Mouse (Mus musculus) lung, postnatal 36 days (tissue): Measurements from ENCODE around the gene Clp1.

ENCODE experiments used
- DNase-seq: peaks from one replicate; pipeline ENCODE4 v3.0.0; 2022; ENCODE audit warnings: mixed read lengths

Gene Clp1

GRCm38 (mm10) chr2:84727172-84727858 is at the start of gene Clp1:
TSS of gene Clp1 (minus strand) at chr2:84727350.
- DNase-seq, result peak; percentile 99

DNA sequence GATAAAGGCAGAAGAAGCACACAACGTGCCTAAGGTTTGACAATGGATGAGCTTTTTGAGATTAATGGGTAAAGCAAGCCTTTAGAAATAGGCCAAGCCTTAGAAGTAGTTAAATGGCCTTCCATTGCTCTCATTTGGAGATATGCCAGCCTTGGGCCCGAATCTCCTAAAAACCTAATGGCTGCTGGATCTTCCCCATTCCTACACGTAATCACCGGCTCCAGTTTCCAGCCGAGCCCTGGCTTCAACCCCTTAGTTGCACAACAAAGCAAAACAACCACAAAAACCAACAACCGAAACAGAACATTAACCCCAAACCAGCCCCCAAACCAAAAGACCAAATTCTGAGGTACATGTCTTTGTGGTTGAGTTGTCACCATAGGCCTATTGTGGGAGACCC is 48.5 kb upstream of the Clp1 start:
- peak; percentile 59 for DNase-seq

GRCm38 (mm10) chr2:84775241-84775640 is 48.1 kb upstream of the Clp1 start, which contains the start of gene Serping1:
TSS of gene Serping1 (minus strand) at chr2:84775444.
- no peak for DNase-seq

GRCm38 (mm10) chr2:84774751-84775150 is 47.6 kb upstream of the Clp1 start:
- DNase-seq, result peak; percentile 82

DNA sequence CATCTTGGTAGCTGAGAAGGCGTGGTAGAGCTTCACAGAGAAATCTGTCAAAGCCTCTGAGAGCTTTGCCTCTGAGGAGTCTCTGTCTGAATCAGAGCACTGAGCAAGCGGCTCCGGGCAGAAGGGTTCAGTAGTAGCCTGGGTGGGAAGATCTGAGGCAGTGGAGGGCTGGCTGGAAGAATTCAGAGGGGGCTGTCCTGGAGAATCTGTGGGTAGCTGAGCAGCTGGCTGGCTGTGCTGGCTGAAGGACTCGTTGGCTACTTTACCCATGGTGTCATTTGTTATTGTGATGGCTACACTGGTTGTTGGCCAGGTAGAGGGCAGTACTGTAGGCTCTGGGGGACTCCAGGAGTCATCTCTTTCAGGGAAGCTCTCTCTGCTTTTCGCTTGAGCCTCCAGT is 46.0 kb upstream of the Clp1 start:
- DNase-seq, result no peak

- no peak for DNase-seq
Observed at GRCm38 (mm10) chr2:84772454-84772853, 45.3 kb upstream of the Clp1 start.

- DNase-seq, result peak; percentile 43
Observed at GRCm38 (mm10) chr2:84770501-84770900, 43.4 kb upstream of the Clp1 start.

GRCm38 (mm10) chr2:84762818-84763217 is 35.7 kb upstream of the Clp1 start:
- DNase-seq, result no peak

GRCm38 (mm10) chr2:84762295-84762694 is 35.1 kb upstream of the Clp1 start:
- no peak for DNase-seq

DNA sequence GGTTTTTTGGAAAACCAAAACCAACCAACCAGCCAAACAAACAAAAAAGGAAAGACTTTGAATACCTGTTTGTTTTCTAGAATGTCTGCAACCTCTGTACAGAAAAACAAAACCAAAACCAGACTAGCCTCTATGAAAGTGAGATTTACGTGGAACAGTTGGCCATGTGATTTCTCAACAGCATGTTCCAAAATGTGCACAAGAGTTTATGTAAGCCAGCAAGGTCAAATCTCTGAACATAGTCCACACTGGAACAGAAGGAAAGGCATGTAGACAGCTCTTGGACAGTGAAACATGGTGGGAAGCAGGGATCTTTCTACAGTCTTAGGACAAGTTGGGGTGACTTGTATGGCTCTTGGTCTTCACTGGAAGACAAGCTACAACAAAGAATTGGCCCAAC is 34.7 kb upstream of the Clp1 start:
- DNase-seq, result no peak

GRCm38 (mm10) chr2:84761309-84761708 is 34.2 kb upstream of the Clp1 start:
- DNase-seq, result no peak

GRCm38 (mm10) chr2:84760777-84761176 is 33.6 kb upstream of the Clp1 start:
- no peak for DNase-seq

DNA sequence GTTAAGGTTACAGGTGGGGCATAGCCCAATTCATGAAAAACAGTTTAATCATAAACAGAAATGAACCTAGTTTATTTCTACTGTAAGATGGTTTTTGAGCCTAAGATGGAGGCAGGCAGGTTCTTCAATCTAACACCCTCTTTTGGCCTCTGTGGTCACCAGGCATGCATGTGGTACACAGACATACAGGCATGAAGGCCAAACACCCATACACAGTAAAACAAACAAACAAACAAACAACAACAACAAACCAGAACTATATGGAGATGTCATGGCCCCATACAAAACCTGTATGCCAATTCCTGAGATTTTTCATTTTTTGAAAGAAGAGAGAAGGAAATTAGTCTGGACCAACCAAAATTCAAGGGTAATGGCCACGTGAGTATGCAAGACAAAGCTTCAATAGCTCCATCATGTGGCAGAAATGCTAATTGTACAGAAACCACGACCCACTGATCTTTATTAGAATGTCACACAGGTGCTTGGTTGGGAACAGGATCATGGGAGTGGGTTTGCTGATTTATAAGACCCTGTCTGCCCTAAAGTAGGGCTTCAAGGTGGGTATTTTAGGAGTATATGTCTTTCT is 31.5 kb upstream of the Clp1 start:
- DNase-seq, result peak; percentile 89

DNA sequence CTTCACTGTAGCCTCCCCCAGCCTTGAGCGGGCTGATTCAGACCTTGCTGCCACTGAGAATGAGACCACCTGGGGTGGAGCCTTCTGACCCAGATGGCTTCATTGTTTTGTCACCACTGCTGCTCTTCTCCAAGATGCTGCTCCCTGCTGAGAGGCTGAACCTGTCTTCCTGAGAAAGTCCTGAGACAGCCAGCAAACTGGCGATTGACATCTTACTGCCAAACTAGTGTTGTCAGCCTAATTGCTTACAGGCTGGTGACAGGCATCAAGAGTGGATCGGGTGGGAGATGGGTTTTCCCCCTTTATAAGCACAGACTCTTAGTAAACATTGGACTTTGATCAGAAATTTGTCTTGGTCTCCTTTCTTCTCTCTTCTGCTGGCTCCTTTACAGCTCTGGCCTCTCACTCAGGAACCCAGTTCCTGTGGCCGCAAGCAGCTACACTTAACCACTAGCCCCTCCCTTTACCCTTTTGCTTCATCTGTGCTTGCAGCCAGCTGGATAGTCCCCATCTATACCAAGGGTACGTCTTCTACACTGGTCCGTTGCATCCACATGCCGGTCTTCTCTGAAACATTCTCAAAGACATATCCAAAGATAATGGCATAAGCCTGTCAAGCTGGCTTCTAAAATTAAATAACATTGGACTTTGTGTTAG is 30.0 kb upstream of the Clp1 start:
- no peak for DNase-seq

GRCm38 (mm10) chr2:84756245-84756644 is 29.1 kb upstream of the Clp1 start:
- DNase-seq, result peak; percentile 34

- DNase-seq, result peak; percentile 74
Observed at GRCm38 (mm10) chr2:84750115-84750514, 23.0 kb upstream of the Clp1 start.

DNA sequence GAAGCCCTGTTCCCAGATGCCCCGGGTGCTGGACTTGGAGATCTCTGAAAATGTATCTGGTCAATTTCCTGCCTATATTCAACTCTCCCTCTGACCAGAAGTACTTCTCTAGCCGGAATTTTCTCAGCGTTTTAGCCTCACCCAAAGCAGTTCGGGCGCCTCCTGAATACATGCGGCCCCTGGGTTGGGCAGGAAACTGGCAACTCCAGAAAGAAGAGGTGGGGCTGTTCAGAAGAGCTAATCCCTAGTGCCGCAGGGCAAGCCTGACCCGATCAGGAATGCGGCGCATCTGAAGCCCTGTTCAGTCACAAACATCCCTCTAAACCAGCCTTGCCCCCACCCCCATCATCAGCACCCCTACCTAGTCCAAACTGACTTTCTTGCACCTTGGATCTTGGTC is 17.0 kb upstream of the Clp1 start:
- DNase-seq, result peak; percentile 27

DNA sequence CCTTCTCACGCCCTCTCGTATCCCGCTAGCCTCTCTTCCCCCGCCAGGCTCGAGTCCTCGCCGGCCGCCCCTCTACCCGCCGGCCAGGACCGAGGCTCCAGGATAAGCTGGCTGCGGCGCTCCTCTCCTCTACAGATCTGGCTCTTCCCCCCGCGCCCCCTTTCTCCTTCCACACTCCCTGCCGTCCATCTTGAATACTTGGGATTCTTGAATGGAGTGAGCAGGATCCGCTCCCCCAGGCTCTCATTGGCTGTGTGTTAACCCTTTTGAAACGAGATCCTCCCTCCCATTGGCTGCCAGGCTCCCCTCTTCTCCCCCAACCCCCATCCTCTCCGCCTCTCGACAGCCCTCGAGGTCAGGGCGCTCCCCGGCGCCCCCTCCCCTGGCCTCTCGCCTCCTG is 16.4 kb upstream of the Clp1 start, which contains the start of gene Gm19426:
Gm19426 (minus strand) TSS at position 95 of the 400 bp plus-strand sequence.
- DNase-seq, result peak; percentile 86

GRCm38 (mm10) chr2:84742451-84743283 is 15.5 kb upstream of the Clp1 start:
- DNase-seq, result peak; percentile 26

GRCm38 (mm10) chr2:84741841-84742450 is 14.8 kb upstream of the Clp1 start:
- peak; percentile 54 for DNase-seq

GRCm38 (mm10) chr2:84740608-84741333 is 13.6 kb upstream of the Clp1 start:
- DNase-seq, result peak; percentile 49
